Mouse (Mus musculus) cerebellum, adult 8-10 months (tissue): ENCODE measurements at regions not wholly inside any gene's neighbourhood (a gene's known extent, or its start where the extent isn't known, plus 50 kb on each side); places are given as distances from the start of the nearest gene placed in this dataset.

ENCODE experiments used
- DNase-seq: peaks from one replicate; pipeline ENCODE4 v3.0.0; 2022

DNA sequence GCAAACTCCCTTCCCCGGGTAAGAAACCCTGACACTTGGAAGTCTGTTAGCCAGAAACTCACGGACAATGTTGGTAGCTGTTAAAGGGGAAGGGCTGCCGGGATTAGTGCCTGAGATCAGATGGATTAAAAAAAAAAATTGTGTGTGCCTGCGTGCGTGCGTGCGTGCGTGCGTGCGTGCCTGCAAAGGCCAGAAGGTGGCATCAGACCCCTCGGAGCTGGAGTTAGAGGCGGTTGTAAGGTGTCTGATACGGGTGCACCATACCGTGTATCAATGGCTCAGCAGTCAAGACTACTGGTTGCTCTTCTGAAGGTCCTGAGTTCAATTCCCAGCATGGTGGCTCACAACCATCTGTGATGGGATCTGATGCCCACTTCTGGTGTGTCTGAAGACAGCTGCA lies 59.0 kb upstream of the Ccdc167 start:
- no peak for DNase-seq

DNA sequence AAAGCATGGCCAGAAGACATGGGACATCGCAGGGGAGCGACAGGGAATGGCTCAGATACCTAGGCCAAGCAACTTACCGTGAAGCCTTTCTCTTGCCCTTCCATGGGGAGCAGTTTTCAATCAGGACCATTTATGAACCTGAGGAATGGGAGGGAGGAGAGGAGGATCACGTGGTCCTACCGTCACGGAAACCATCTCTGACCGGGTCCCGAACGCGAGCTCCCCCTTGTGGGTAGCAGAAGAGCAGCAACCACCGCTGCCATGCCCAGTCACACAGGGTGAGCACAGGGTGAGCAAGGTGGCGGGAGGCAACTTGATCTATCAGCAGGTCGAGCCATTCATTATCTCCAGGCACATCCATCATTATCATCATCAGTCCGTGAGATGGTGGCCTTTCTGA lies 56.5 kb upstream of the Ccdc167 start:
- DNase-seq: peak; percentile 69

DNA sequence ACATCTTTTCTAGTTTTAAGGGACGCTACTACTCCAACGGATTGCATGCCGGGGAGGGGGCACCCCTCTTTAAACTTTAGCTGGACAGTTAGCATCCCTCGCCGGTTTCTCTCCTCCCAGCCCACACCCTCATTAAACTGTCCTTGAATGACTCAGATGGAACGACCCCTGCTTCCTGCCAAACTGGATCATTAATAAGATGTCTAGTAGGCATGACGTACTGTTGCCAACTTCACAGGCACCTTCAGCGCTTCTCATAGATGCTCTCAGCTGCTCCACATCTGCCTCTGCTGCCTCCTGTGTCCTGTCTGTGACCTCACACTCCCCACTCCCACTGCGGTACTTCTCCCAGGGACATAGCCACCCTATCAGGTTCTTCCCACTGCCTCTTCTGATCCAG lies 54.1 kb upstream of the Ccdc167 start:
- DNase-seq: no peak

DNA sequence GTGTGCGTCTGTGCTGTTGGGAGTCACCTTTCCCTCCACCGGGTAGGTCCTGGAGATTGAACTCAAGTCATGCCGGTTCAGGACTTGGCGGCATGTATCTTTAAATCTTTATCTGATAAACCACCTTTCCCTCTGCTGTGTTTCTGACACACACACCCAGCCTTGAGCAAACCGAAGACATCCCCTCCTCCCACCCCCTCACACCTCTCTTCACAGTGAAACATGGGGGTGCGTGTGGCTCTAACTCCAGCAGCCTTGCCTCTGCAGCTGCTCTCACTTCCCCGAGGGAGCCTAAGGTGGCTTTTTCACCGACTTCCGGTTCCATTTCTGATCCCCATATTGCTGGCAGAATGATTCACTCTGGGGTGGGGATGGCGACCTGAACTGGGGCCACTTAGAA lies 52.8 kb upstream of the Ccdc167 start:
- DNase-seq: no peak

DNA sequence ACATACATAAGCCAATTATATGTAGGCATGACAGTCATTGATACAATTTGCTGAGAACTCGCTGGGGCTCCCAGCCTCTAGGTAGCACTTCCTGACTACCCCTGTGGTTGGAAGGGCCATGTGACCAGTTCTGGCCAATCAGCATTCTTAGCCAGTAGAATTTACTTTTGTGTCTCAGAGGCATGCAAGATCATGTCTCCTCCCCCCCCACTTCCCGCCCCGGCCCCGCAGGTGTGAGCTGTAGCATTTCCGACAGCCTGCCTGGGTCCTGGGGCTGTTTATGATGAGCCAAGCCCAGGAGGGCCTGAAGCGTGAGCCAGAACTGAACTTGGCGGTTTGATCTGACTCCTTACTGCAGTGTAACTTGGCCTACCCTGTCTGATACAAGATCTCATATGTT lies 52.3 kb upstream of the Ccdc167 start:
- no peak for DNase-seq

DNA sequence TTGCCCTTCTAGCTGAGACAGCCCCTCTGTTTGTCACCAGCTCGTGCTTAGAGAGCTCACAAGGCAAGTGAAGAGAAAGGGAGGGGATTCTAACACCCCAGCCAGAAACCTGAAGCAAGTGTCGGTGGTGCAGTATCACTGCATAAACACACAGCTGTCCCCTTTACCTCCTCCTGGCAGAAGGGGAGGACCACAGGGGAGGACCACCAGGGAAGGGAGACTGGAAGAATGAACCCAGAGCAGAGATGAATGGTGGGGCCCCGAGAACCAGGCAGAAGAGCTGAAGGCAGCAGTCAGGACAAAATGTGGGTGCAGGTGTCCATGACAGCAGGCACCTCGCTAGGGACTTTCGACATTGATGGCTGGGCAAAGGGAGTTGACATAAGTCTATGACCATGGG lies 51.8 kb upstream of the Ccdc167 start:
- no peak for DNase-seq
